Mouse (Mus musculus): Measurements from ENCODE around the gene Pmpca. TPM values are rescaled to one million over a fixed set of nuclear protein-coding genes. Genes with fewer than 3 reads are reported as not detected.
"Not testable (repeated sequence)": the region's sequence is repeated elsewhere in the genome, so short reads cannot be mapped to it uniquely, and the experiment has no call there.

The Pmpca gene
- polyA plus RNA-seq, 1 experiment, result 106 TPM

DNA sequence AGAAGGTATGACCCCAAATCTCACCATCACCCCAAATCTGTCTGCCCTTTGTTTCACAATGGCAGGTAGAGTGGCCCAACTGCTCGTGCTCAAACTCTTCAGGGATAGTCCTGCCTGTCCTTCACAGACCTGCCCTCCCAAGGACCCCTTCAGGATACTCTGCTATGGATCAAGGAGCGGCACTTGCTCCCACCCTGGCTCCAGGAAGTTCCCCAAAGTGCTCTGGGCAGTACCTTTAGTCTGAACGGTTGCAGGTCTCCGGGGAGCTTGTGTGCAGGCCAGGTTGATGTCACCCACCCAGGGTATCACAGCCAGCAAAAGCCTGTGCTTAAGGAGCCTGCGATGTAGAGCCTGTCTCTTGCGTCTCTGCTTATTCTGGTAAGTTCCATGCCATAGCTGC, 21.2 kb upstream of the Pmpca start:
- no peak for DNase-seq (ENCODE audit: extremely low spot score in 1 of 2, low spot score in 1 of 2)

DNA sequence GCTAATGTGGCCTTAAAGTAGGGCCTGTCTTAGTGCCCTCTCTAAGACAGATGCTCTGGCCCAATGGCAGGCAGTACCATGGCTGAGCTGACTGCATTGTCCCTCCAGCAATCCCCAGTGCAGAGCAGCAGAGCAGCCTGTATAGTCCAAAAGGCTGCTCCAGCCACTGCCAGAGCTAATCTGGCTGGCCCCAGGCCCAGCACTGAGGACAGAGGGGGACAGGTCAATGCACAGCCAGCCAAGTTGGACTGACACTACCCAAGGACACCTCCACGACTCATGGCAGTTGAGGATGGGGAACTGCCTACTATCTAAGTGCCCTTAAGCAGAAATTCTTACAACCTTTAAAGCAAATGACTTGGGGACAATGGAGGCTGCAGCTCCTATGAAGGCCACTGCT, 20.6 kb upstream of the Pmpca start:
- no peak for DNase-seq (ENCODE audit: extremely low spot score in 1 of 2, low spot score in 1 of 2)

DNA sequence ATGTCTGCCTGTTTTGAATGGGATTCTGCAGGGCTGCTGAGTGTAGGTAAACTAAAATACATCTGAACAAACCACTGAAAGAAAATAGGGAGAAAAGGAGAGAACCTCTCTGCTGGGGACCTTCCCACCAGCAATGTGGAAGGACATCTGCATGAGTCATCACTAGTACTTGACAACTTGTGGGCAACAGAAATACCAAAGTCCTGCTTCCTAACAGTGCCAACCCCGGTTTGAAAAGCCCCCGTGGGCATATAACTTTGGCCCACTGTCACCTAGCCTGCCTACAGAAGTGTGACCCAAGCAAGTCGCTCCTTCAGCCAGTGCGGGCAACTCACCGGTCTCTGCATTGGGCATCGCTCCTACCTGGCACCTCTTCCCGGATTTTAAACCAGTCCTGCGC, 16.7 kb upstream of the Pmpca start:
- no peak for DNase-seq (ENCODE audit: extremely low spot score in 1 of 2, low spot score in 1 of 2)

DNA sequence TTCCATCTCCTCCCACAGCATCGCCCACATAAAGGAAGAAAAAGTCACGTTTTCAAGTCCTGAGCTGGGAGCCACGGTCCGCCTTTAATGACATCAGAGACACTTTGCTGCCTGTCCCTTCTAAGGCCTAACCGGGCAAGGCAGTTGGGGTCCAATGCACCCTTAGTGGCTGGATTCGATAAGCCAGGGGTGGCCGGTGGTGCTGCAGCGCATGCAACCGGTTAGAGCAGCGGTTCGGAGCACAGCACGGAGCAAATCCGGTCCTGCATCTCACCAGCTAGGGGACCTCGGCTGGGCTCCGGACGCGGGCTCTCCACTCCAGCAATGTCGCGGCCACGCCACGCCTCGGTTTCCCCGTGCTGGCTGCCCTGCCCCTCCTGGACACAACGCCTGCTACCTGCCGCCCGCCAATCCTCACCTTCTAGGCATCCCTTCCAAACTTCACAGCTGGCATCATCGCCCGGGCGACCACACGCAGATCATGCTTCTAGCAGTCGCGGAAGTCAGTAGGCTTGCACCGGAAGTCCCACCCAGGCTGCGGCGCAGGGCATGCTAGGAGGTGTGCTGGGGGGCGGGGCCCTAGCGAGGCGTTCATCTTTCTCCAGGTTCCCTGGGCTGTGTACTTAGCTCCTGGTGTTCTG, 8.9 kb upstream of the Pmpca start, which contains the start of gene Snapc4:
Gene Snapc4, minus strand, starts transcription at position 523 of the 641 bp plus-strand sequence.
- DNase-seq (ENCODE audit: extremely low spot score in 1 of 2, low spot score in 1 of 2), result peak; percentile 69 to 90

DNA sequence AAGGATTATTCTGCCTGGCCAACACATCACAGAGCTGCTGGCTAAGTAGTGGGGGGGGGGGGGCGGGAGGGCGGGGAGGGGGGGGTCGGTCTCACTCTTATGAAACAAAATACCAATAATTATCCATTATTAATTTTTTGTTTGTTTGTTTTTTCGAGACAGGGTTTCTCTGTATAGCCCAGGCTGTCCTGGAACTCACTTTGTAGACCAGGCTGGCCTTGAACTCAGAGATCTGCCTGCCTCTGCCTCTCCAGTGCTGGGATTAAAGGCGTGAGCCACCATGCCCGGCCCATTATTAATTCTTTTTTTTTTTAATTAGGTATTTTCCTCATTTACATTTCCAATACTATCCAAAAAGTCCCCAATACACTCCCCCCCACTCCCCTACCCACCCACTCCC, 8.3 kb upstream of the Pmpca start:
- not testable (repeated sequence) for DNase-seq (ENCODE audit: extremely low spot score in 1 of 2, low spot score in 1 of 2)

DNA sequence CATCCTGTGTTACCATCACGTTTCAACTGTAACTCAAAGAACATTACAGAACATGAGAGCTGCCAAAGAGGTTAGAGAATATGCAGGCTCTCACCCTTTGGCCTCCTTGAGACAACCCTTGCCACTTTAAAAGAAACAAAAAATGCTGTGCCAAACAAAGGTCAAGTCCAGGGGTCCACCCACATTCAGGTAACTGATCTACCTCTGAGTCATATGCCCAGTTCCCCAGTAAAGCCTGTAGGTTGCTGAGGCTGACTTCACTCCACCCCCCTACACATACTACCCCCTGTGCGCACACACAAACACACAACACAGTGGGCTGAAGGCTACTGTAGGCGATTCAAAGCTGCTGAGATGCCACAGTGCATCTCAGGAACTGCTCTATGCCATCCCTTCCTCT, 1.4 kb upstream of the Pmpca start:
- DNase-seq (ENCODE audit: extremely low spot score in 1 of 2, low spot score in 1 of 2), result no peak

DNA sequence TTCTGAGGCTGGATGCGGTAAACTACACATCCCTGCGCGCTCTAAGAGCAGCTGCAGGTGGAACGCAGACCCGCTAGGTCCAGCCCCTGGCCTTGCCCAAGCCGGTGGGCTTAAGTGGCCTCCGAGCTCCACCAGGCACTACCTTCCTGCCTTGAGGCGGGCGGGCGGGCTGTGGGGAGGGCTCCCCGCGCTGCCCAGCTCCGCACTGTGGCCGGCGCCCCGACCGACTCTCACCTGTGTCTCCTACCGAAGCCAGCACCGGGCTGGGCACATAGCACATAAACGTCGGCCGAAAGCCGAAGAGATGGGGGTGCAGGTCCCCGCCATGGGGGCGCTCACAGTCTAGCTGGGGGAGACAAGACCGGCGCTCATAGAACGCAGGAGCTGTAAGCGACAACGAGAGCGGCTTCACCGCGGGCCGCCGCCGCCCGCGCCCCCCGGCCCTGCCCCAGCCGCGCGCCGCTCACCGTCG, 421 bp upstream of the Pmpca start:
- DNase-seq (ENCODE audit: extremely low spot score in 1 of 2, low spot score in 1 of 2), result no peak

DNA sequence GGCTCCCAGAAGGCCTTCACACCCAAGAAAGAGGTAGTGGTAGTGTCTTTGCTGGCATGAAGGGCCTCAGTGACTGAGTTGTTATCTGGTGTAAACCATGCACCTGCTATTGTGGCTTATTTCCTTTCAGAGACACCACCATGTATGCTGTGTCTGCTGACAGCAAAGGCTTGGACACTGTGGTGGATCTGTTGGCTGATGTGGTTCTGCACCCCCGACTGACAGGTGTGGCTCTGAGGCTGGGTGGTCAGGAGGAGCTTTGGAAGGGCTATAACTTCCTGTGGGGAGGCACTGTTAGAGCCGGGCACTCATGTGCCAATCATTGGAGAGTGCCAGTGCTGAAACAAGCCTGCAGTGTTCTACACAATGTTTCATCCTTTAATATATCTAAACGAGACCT, 1.8 kb downstream of the Pmpca start:
- DNase-seq (ENCODE audit: extremely low spot score in 1 of 2, low spot score in 1 of 2), result no peak

DNA sequence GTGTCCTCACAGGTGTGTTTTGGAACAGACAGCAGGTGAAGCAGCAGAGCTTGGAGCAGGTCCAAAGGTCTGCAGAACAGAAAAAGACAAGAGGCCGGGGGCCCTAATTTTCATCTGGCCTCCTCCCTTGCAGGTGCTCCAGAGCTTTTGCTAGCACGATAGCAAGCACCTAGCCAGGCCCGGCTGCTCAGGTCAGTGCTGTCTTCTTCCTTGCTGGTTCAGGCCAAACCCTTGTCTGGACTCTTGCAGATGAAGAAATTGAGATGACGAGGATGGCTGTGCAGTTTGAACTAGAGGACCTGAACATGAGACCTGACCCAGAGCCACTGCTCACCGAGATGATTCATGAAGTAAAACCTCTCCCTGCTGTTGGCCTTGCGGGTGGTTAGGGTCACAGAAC, 2.5 kb downstream of the Pmpca start:
- no peak for DNase-seq (ENCODE audit: extremely low spot score in 1 of 2, low spot score in 1 of 2)

DNA sequence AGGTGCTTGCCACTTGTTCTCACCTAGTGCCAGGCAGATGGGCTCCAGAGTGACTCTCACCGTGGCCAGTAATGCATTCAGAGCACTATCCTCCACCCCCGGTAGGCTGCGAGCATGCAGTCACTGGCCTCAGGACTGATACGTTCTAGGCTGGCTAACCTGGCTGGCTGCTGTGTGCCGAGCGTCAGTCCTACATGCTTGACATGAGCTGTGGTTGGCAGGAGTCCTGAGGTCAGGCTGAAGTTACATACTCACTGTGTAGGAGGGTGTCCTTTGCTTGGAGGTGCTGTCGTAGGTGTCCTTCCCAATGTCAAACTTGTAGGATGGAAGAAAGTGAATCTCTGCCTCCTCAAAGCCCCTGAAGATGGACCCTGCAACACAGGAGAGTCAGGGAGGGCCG, 9.8 kb downstream of the Pmpca start:
- DNase-seq (ENCODE audit: extremely low spot score in 1 of 2, low spot score in 1 of 2), result no peak

DNA sequence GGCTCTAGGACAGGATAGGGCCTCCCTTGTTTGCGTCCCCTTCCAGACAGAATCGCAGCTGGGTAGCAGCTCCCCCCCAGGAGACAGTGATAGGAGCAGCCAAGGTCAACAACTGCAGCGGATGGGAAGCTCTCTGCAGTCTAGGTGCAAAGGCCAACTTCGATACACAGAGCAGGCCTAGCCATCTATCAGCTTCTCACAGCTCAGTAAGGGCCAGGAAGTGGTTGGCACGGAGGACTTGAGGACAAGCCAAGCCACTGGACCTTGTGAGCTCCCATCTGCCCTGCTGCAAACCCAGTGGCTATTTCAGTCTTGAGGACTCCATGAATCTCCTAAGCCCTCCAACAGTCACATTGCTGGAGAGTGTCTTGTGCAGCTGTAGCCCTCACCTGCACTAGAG, 10.5 kb downstream of the Pmpca start:
- no peak for DNase-seq (ENCODE audit: extremely low spot score in 1 of 2, low spot score in 1 of 2)

DNA sequence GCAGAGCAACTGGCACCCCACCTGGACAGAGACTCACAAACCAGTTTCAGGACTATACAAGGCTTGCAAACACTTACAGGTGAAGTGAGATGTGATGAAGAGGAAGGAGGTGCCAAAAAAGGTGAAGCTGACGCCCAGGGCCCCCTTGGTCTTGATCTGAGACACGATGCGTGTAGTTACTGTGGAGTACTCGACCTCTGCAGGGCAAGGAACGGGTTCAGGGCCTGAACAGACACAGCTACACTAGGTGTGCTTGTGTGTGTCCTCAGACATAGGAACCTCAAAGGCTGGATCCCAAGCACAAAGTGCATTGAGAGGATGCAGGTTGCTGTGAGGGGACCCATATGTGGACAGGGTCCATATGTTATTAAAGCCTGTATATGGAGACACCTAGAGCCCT, 11.2 kb downstream of the Pmpca start:
- DNase-seq (ENCODE audit: extremely low spot score in 1 of 2, low spot score in 1 of 2), result no peak

DNA sequence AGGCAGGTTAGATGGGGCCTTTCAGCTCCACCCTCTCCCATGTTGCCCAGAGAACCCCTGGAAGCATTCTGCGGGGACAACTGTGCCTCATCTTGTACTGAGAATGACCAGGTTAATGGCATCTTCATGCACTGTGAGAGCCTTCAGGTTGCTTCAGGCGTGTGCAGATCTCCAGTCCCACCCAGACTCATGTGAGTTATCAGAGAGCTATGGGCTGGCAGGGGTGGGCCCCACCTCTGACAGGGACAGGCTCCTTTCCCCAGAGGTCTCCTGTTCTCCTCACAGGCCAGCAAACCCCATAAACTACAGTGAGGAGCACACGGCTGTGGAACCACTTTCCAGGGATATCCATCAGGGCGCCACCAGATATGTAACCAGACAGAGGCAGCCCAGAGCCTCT, 11.9 kb downstream of the Pmpca start:
- DNase-seq (ENCODE audit: extremely low spot score in 1 of 2, low spot score in 1 of 2), result no peak

DNA sequence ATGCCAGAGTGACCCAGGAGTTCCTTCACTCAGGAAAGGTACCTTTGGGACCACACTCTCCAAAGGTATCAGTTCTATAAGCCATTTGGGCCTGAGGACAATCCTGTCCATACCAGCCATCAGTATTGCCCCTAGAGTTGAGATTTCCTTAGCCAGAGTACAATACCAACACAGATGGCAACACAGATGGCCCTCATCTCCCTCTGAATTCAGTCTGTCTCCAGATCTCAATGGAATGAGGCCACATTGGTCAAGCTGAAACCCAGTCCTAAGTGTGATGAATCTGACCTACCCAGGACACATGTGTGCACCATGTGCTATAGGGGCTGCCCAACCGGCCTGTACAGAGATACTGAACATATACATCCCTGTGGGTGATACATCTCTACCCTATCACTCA, 13.1 kb downstream of the Pmpca start:
- no peak for DNase-seq (ENCODE audit: extremely low spot score in 1 of 2, low spot score in 1 of 2)

DNA sequence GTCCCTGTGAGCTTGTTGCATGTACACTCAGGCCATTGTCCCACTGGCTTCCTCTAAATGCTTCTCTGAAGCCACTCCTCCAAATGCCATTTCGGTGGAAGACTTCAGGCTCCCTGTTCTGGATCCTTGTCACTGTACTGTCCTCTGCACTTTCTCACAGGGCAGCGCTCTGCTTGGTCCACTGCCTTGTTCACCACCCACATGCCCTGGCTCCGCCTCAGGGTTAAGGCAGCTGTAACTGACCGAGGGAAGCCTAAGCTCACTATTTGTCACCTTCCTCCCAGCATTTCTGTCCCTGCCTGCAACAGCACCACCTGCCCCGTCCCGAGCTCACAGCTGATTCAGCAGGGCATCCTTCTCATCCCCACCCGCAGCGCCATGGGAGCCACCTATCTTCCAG, 14.2 kb downstream of the Pmpca start:
- no peak for DNase-seq (ENCODE audit: extremely low spot score in 1 of 2, low spot score in 1 of 2)

DNA sequence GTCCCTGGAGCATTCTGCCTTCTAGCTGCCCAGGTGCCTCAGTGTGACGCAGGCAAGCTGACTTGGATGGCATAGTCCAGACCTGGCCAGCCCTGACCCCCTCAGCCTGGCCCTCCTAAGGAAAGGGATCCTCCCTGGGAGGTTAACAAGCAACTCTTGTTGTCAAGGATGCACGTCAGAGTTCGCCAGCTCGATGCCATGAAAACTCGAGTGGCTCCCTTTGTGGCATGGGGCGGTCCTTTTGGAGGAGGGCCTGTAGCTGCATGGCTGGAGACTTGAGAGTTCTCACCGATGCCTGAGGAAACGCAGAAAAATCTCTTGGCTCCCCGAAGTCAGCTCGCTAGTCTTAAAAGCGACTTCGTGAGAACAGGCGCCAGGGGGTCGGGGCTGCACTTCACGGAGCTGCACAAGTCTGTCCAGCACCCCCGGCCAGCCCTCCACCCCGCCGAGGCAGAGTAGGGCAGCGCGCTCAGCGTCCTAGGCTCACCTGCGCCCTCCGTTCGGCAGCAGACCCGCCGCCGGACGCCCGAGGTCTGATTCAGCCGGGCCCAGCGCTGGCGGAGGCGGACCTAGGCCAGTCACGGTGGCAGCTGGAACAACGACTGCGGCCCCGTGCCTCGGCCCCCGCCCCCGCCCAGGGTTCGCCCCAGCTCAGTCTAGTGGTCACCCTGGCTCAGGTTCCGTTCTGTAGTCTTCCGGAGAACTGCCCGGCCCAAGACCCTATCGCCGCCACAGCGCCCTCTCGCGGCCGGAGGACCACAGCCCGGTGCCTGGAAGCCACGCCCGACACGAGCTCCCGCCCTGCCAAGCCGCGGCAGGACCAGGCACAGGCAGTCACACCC, 19.6 kb downstream of the Pmpca start, which contains the start of gene Inpp5e:
Gene Inpp5e, minus strand, starts transcription at position 689 of the 842 bp plus-strand sequence.
- peak; percentile 82 to 99 for DNase-seq (ENCODE audit: extremely low spot score in 1 of 2, low spot score in 1 of 2)

DNA sequence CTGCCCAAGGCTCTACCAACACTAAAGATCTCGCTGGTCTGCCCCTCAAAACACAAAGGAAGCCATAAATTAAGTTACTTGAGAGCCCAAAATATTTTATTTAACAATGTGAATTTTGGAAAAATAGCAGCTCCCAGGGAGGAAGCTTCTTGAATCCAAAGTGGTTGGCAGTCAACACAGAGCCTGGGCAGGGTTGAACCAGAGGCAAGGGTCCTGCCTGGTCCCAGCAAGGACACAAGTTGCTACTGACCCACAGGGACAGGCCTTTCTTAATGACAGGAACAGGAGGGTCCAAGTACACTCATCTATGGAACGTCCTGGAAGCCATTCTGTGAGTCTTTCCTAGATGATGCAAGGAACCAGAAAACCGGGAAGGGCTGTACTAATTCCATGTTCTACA, 20.2 kb downstream of the Pmpca start:
- no peak for DNase-seq (ENCODE audit: extremely low spot score in 1 of 2, low spot score in 1 of 2)

DNA sequence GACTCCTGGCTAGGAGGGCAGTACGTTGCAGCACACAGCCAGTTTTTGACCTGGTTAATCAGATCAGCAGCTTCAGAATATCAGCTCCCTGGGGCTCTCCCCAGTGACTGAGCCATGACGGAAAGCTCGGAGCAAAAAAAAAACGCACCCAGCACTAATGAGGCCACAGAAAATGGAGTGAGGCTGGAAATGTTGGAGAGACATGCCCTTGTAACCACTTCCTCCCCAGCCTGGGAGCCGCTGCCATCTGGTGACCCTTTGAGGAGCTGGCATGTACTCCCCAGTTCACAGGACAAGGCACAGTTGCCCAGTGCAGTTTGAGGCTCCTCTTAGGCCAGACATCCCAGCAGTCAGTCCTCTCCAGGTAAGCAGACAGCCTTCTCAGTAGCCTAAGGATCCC, 21.0 kb downstream of the Pmpca start:
- DNase-seq (ENCODE audit: extremely low spot score in 1 of 2, low spot score in 1 of 2), result no peak

DNA sequence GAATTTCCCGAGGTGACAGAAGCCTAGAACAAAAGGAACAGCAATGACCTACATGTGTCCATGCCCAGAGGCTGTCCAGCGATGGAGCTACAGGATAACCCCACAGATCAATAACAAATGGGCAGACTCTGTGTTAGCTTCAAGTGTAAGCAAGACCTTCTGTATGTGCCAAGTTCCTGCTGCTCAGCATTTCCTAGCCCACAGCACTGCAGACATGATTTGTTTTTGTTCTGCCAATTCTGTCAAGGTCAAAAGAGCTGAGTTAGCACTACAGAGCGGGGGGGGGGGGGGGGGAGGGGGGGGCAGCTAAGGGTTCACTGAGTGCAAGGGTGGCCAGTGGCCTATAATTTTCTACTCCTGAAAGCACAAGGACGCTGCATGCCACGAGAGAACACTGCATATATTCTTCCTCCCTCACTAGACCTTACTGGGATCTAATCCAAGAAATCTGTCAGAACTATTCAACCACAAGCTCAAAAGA, 21.8 kb downstream of the Pmpca start:
- DNase-seq (ENCODE audit: extremely low spot score in 1 of 2, low spot score in 1 of 2), result peak in 1 of 2 experiments; percentile 46

DNA sequence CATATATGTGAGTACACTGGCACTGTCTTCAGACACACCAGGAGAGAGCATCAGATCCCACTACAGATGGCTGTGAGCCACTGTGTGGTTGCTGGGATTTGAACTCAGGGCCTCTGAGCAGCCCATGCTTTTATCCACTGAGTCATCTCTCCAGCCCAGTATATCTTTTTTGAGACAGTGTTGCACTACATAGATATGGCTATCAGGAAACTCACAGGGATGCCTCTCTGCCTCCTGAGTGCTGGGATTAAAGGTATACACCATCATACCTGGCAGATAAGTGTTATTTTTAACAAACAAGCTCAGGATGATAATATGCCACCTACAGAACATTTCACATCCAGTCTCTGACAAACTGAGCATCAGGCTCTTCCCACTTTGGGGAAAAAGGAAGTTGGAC, 27.9 kb downstream of the Pmpca start:
- DNase-seq (ENCODE audit: extremely low spot score in 1 of 2, low spot score in 1 of 2), result no peak

DNA sequence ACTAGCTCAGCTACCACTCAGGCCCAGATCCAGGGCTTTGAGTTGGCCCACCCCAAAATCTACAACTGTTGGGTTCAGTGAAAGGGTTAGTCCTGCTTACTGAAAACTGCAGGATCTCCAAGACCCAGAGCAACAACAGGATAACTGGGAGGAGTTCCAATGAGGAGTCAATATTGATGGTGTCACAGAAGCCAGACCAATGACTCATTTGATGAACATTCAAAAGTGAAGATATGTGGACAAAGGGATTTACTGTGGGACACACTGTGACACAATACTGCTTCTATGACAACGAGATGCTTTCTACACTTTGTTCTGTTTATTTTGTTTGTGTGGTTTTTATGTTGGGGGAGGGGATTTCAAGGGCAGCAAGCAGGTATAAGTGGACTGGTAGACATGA, 29.0 kb downstream of the Pmpca start:
- DNase-seq (ENCODE audit: extremely low spot score in 1 of 2, low spot score in 1 of 2), result no peak

DNA sequence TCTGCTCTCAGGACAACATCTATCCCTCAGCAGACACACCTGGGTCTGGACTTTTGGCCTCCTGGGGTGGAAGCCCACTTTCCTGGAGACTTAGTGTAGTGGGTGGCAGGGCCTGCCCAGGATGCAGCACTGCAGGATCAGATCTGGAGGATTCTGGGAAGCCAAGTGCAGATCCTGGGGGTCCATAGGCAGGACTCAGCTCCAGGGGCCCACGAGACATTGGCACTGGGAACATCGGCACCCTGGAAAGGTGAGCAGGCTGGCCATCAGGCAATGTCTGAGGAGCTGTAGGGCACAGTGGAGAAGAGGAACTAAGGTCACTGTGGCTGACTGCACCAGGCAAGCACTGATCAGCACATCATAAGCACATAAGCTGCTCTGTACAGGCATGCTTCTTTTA, 32.8 kb downstream of the Pmpca start:
- DNase-seq (ENCODE audit: extremely low spot score in 1 of 2, low spot score in 1 of 2), result no peak

All from frontal cortex, adult 2 months (tissue).